Mouse (Mus musculus): Measurements from ENCODE around the gene Rap2b. TPM values are rescaled to one million over a fixed set of nuclear protein-coding genes. Genes with fewer than 3 reads are reported as not detected.

Gene Rap2b
- total and polyA plus RNA-seq, 2 experiments, result 0.71 to 0.92 TPM

DNA sequence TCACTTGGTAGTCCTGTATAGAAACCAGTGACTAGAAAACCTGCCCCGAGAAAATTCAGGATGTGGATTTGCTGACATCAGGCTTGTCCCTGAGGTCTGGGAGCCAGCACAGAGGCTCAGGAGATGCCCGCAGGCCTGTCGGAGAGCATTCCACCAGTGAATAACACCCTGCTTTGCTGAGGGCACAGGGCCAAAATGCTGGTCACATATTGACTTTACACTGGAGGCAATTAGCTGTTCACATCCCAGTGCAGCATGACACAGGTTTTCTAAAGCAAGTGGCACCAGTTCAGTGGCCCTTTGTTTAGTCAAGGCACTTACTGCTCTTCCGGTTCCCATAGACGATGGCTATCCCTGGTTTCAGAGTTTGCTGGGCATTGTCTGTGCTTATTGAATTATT lies 21.1 kb upstream of the Rap2b start:
- Histone ChIP-seq H3K27ac (replicated peaks; ENCODE audit: insufficient read depth, low read depth, low read length) (no peak overlapping the region), H3K4me3 (ENCODE audit: insufficient read depth, low read depth, low read length) (no peak overlapping the region), H3K9ac (ENCODE audit: low read depth, low read length) (no peak overlapping the region), H3K27me3 (ENCODE audit: control insufficient read depth, insufficient read depth, low read length) (0 out of 2 replicates have a peak, but pooled peaks cover 2% of the 10 kb centered on the region), H3K4me1 (ENCODE audit: control insufficient read depth, insufficient read depth, low read length) (no peaks in the 10 kb centered on the region), H3K79me2 (ENCODE audit: control insufficient read depth, insufficient read depth, low read length) (no peaks in the 10 kb centered on the region), H3K36me3 (ENCODE audit: control insufficient read depth, insufficient read depth, low read length) (no peaks in the 10 kb centered on the region)
- no peak for DNase-seq (ENCODE audit: extremely low read depth, low read depth, low spot score)
- 68% methylated on average over 5 of the region's 5 CpGs for WGBS
- TF ChIP-seq CTCF (IDR thresholded peaks at IDR 0.05; ENCODE audit: low read depth, low read length) (no peak), POLR2A (IDR thresholded peaks at IDR 0.05; ENCODE audit: extremely low read depth, insufficient read depth, low read length) (no peak)

DNA sequence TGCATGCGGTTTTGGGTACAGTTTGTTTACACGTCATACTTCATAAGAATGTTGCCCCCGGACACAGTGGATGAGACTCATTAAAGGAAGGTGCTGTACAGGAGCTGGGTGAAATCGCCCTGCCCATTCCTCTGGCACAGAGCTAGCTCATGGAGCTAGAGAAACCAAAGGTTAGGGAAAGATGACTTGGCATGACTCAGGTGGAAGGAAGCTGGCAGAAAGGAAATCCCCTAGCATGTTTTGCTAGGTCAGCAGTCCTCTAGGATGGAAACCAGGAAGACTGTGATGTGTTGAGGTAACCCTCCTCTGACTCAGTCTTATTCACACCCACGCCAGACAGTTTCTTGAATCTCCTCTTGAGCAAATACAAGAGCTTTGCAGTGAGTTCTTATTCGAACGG lies 17.4 kb upstream of the Rap2b start:
- TF ChIP-seq POLR2A (IDR thresholded peaks at IDR 0.05; ENCODE audit: extremely low read depth, insufficient read depth, low read length) (no peak), CTCF (IDR thresholded peaks at IDR 0.05; ENCODE audit: low read depth, low read length) (no peak)
- 0 out of 2 replicates have a peak, but pooled peaks cover 2% of the 10 kb centered on the region for H3K27me3 ChIP-seq (ENCODE audit: control insufficient read depth, insufficient read depth, low read length)
- H3K9ac ChIP-seq (ENCODE audit: low read depth, low read length), result no peak overlapping the region
- H3K4me1 ChIP-seq (ENCODE audit: control insufficient read depth, insufficient read depth, low read length), result no peaks in the 10 kb centered on the region
- WGBS, result 52% methylated on average over 7 of the region's 7 CpGs
- no peak overlapping the region for H3K4me3 ChIP-seq (ENCODE audit: insufficient read depth, low read depth, low read length)
- H3K27ac ChIP-seq (replicated peaks; ENCODE audit: insufficient read depth, low read depth, low read length), result no peak overlapping the region
- no peaks in the 10 kb centered on the region for H3K36me3 ChIP-seq (ENCODE audit: control insufficient read depth, insufficient read depth, low read length)
- no peak for DNase-seq (ENCODE audit: extremely low read depth, low read depth, low spot score)
- no peaks in the 10 kb centered on the region for H3K79me2 ChIP-seq (ENCODE audit: control insufficient read depth, insufficient read depth, low read length)

DNA sequence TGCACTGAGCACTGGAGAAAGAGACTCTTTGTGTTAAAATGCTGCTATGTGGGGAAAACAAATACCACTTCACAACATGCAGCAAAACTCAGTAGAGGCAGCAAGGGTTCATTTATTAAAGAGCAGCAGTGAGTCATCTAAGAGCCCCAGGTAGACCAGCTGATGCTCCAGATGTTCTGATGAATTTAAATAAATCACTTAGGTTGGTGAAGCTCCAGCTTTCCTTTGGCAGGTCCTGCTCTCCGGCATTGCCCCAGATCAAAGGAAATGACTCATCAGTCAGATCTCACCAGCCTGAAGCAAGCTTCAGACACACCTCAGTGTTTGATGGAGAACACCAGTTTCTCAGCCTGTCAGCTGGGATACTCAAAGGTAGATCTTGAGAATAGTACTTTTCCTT lies 15.8 kb upstream of the Rap2b start:
- Histone ChIP-seq H3K27ac (replicated peaks; ENCODE audit: insufficient read depth, low read depth, low read length) (no peak overlapping the region), H3K4me1 (ENCODE audit: control insufficient read depth, insufficient read depth, low read length) (no peaks in the 10 kb centered on the region), H3K27me3 (ENCODE audit: control insufficient read depth, insufficient read depth, low read length) (0 out of 2 replicates have a peak, but pooled peaks cover 2% of the 10 kb centered on the region), H3K9ac (ENCODE audit: low read depth, low read length) (no peak overlapping the region), H3K79me2 (ENCODE audit: control insufficient read depth, insufficient read depth, low read length) (no peaks in the 10 kb centered on the region), H3K36me3 (ENCODE audit: control insufficient read depth, insufficient read depth, low read length) (no peaks in the 10 kb centered on the region), H3K4me3 (ENCODE audit: insufficient read depth, low read depth, low read length) (no peak overlapping the region)
- 63% methylated on average over 1 of the region's 1 CpGs for WGBS
- no peak for TF ChIP-seq CTCF (IDR thresholded peaks at IDR 0.05; ENCODE audit: low read depth, low read length)
- TF ChIP-seq POLR2A (IDR thresholded peaks at IDR 0.05; ENCODE audit: extremely low read depth, insufficient read depth, low read length), result no peak
- DNase-seq (ENCODE audit: extremely low read depth, low read depth, low spot score), result no peak

DNA sequence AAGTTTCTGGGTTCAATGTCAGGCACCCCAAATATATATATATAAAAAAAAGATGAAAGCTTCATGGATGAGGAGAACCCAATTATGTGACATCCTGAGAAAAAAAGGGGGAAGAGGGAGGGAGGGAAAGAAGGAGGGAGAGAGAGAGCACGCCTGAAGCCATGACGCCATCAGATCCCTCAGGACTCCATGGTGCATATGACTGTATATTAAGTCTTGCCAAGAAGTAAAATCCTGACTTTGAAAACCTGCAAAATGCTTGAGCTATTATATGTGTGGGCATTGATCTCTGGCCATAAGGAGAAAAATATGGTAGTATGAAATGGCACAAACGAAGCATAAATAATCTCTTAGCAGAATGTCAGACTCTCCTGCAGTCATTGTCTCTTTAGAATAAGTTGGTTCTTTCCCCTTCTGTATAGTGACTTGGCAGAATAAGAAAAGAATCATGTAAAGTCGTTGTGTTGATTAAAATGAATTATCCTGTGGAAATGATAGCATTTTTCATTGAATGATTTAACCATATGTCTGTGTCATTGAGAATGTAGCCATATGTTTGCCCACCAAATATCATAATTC lies 13.3 kb upstream of the Rap2b start:
- H3K36me3 ChIP-seq (ENCODE audit: control insufficient read depth, insufficient read depth, low read length), result no peaks in the 10 kb centered on the region

DNA sequence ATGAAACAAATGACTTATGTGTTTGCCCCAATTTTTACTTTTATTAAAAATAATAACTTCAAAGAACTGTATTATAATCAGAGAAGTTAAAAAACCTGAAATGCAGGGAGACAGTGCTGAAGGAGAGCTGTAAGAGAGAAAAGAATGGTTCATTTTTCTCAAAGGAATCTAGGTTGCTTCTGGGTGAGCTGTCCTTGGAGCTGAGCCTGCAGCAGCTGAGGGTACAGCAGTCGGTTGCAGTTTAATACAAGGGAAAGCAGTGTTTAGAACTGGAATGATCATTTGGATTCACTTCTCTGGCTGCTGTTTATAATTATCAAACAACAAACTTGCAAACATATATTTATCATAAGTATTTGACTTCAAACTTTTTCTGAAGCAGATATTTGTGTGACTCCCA lies 12.0 kb upstream of the Rap2b start:
- Histone ChIP-seq H3K36me3 (ENCODE audit: control insufficient read depth, insufficient read depth, low read length) (no peaks in the 10 kb centered on the region), H3K27ac (replicated peaks; ENCODE audit: insufficient read depth, low read depth, low read length) (no peak overlapping the region), H3K4me3 (ENCODE audit: insufficient read depth, low read depth, low read length) (no peak overlapping the region), H3K79me2 (ENCODE audit: control insufficient read depth, insufficient read depth, low read length) (no peaks in the 10 kb centered on the region), H3K9ac (ENCODE audit: low read depth, low read length) (no peak overlapping the region), H3K4me1 (ENCODE audit: control insufficient read depth, insufficient read depth, low read length) (no peaks in the 10 kb centered on the region), H3K27me3 (ENCODE audit: control insufficient read depth, insufficient read depth, low read length) (no peaks in the 10 kb centered on the region)
- WGBS, result 81% methylated on average over 1 of the region's 1 CpGs
- DNase-seq (ENCODE audit: extremely low read depth, low read depth, low spot score), result no peak
- no peak for TF ChIP-seq CTCF (IDR thresholded peaks at IDR 0.05; ENCODE audit: low read depth, low read length)
- no peak for TF ChIP-seq POLR2A (IDR thresholded peaks at IDR 0.05; ENCODE audit: extremely low read depth, insufficient read depth, low read length)

More for the DNA sequence above, 13.3 kb upstream of the Rap2b start:
- Histone ChIP-seq H3K27me3 (ENCODE audit: control insufficient read depth, insufficient read depth, low read length) (0 out of 2 replicates have a peak, but pooled peaks cover 2% of the 10 kb centered on the region), H3K79me2 (ENCODE audit: control insufficient read depth, insufficient read depth, low read length) (no peaks in the 10 kb centered on the region), H3K4me3 (ENCODE audit: insufficient read depth, low read depth, low read length) (no peak overlapping the region), H3K27ac (replicated peaks; ENCODE audit: insufficient read depth, low read depth, low read length) (no peak overlapping the region), H3K9ac (ENCODE audit: low read depth, low read length) (no peak overlapping the region), H3K4me1 (ENCODE audit: control insufficient read depth, insufficient read depth, low read length) (no peaks in the 10 kb centered on the region)
- DNase-seq (ENCODE audit: extremely low read depth, low read depth, low spot score), result no peak
- 66% methylated on average over 4 of the region's 4 CpGs for WGBS
- TF ChIP-seq CTCF (IDR thresholded peaks at IDR 0.05; ENCODE audit: low read depth, low read length) (no peak), POLR2A (IDR thresholded peaks at IDR 0.05; ENCODE audit: extremely low read depth, insufficient read depth, low read length) (no peak)

DNA sequence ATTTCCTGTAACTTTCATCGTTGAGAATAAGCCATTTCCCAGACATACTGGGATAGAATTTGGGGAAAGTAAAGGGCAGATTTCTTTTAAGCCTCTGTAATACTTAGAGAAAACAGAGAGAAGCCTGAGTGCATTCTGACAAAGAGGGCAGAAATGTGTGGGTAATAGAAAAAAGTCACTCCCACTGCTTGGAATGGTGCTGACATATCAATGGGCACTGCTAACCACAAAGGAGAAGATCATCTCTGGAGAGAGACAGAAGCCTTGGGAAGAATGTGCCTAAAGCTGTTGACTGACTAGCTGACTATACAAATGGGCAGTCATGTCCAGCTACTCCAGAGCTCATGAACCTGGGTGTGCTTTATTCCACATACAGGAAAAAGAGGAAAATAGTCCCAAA lies 6.0 kb upstream of the Rap2b start:
- H3K27ac ChIP-seq (replicated peaks; ENCODE audit: insufficient read depth, low read depth, low read length), result no peak overlapping the region
- H3K4me3 ChIP-seq (ENCODE audit: insufficient read depth, low read depth, low read length), result no peak overlapping the region
- no peak for DNase-seq (ENCODE audit: extremely low read depth, low read depth, low spot score)
- H3K27me3 ChIP-seq (ENCODE audit: control insufficient read depth, insufficient read depth, low read length), result no peaks in the 10 kb centered on the region
- no peaks in the 10 kb centered on the region for H3K36me3 ChIP-seq (ENCODE audit: control insufficient read depth, insufficient read depth, low read length)
- no peak for TF ChIP-seq POLR2A (IDR thresholded peaks at IDR 0.05; ENCODE audit: extremely low read depth, insufficient read depth, low read length)
- TF ChIP-seq CTCF (IDR thresholded peaks at IDR 0.05; ENCODE audit: low read depth, low read length), result no peak
- WGBS, result 55% methylated on average over 1 of the region's 1 CpGs
- no peak overlapping the region for H3K9ac ChIP-seq (ENCODE audit: low read depth, low read length)
- no peaks in the 10 kb centered on the region for H3K79me2 ChIP-seq (ENCODE audit: control insufficient read depth, insufficient read depth, low read length)
- no peaks in the 10 kb centered on the region for H3K4me1 ChIP-seq (ENCODE audit: control insufficient read depth, insufficient read depth, low read length)

Data from liver, adult 2 months (tissue).